Comparison of ENCODE assay signal across 11 mouse cellular contexts in genomic region chr10:81073464-81073863, GRCm38 (mm10). TPM values are rescaled to one million over a fixed set of nuclear protein-coding genes. Genes with fewer than 3 reads are reported as not detected.
DNase-seq lines count a peak whose midpoint lies in the region; ATAC-seq and TF ChIP-seq lines count a peak whose summit lies in the region.
"Had no signal": no experiment of that assay in that cellular context is flagged by ENCODE, and none has a peak within 500 bp of the region (broad histone marks: within the 10 kb centered on the region; RNA-seq: fewer than 3 reads in every experiment).

No protein-coding gene starts in this region.

- no peak for ATAC-seq in CD4-positive, CD25-positive, alpha-beta regulatory T cell, adult 4 months
- no peak for ATAC-seq in liver, embryonic 14.5 days (ENCODE audit: insufficient read depth)

- DNase-seq in CD4-positive, CD25-positive, alpha-beta regulatory T cell, adult 2 months (ENCODE audit: low read depth, low spot score) = peak; percentile 44
- DNase-seq in layer of hippocampus, adult 2 months (ENCODE audit: low spot score in 2 of 2) = no peak
- DNase-seq in layer of hippocampus, adult 18-20 months (ENCODE audit: low spot score in 2 of 2) = no peak
- peak; percentile 67 for DNase-seq in ES-CJ7 (ENCODE audit: low read depth, low spot score)
- no peak for DNase-seq in liver, embryonic 14.5 days (ENCODE audit: low read depth in 3 of 3, low spot score in 3 of 3)
- no peak for DNase-seq in kidney, adult 9 months
- no peak for DNase-seq in layer of hippocampus, postnatal 14 days (ENCODE audit: low spot score in 2 of 2)
- DNase-seq: adrenal gland, postnatal 10 days; gastrocnemius, postnatal 14 days had no signal

- no peak for TF ChIP-seq EP300 in liver, embryonic 14.5 days (IDR thresholded peaks at IDR 0.05; ENCODE audit: low read depth)

- no peaks in the 10 kb centered on the region; the same call in none of the 2 replicates for H3K36me3 ChIP-seq in liver, embryonic 14.5 days (replicated peaks; ENCODE audit: control insufficient read depth, insufficient read depth, low read depth)

- no peak overlapping the region for H3K4me3 ChIP-seq in layer of hippocampus, adult 2 months
- H3K4me3 ChIP-seq in liver, embryonic 14.5 days (ENCODE audit: insufficient read depth in 1 of 2, low read depth in 2 of 2, low read length in 2 of 2) = no peak overlapping the region

- peak; percentile 75 for TF ChIP-seq CTCF in layer of hippocampus, adult 2 months (conservative IDR thresholded peaks at IDR 0.05)
- peak; percentile 90 for TF ChIP-seq CTCF in liver, embryonic 14.5 days (IDR thresholded peaks at IDR 0.05; ENCODE audit: low read depth)

- no peaks in the 10 kb centered on the region for H3K27me3 ChIP-seq in liver, embryonic 14.5 days (ENCODE audit: control insufficient read depth, insufficient read depth, low read length)
- H3K27me3 ChIP-seq: megakaryocyte, embryonic 14.5 days had no signal

- H3K27ac ChIP-seq in layer of hippocampus, adult 2 months = no peak overlapping the region
- H3K27ac ChIP-seq in liver, embryonic 14.5 days = no peak overlapping the region

- no peaks in the 10 kb centered on the region for H3K9me3 ChIP-seq in liver, embryonic 14.5 days (ENCODE audit: control insufficient read depth, low read length)
- H3K9me3 ChIP-seq: megakaryocyte, embryonic 14.5 days had no signal

- no peak overlapping the region for H3K9ac ChIP-seq in liver, embryonic 14.5 days (replicated peaks)

- peaks cover 8 to 9% of the 10 kb centered on the region in 2 experiments; a peak in 3 of 4 replicates for H3K4me1 ChIP-seq in liver, embryonic 14.5 days (replicated peaks; ENCODE audit: control insufficient read depth in 2 of 2, insufficient read depth in 2 of 2, low read length in 1 of 2)

- 53% methylated on average over 7 of the region's 7 CpGs for WGBS in liver, embryonic 14.5 days (ENCODE audit: insufficient replicate concordance)

- no peak overlapping the region for H3K4me2 ChIP-seq in liver, embryonic 14.5 days (ENCODE audit: low read depth)

RNA-seq across cellular contexts. Expression of gene Thop1, which starts 3.6 kb away (rescaled TPM):
- polyA plus RNA-seq in CD4-positive, CD25-positive, alpha-beta regulatory T cell, adult 4 months (2017; shearing (Covaris generic)) = 1 to 10 TPM; 2.0 to 2.5 TPM
- 10 to 100 TPM; 52.0 to 52.6 TPM for total RNA-seq in layer of hippocampus, adult 2 months (2021)
- 10 to 100 TPM; 50.5 to 50.6 TPM for total RNA-seq in layer of hippocampus, adult 18-20 months (2021)
- 20.5 and 21.7 TPM in 2 replicates for polyA plus RNA-seq in liver, embryonic 14.5 days (2012; rRNA removed)
- polyA plus RNA-seq in liver, embryonic 14.5 days (2014; fragmentation: Nextera tagmentation; extraction: Ambion mirVana) = 15.0 and 17.7 TPM in 2 replicates
- total RNA-seq in layer of hippocampus, postnatal 14 days (2021) = 10 to 100 TPM; 52.6 TPM

RNA-seq across cellular contexts. Expression of gene Sgta, which starts 13.5 kb away (rescaled TPM):
- 100 to 1,000 TPM in 1 of 2 experiments, 10 to 100 TPM in 1; 78.9 to 148 TPM for polyA plus RNA-seq in CD4-positive, CD25-positive, alpha-beta regulatory T cell, adult 4 months (2017; shearing (Covaris generic))
- total RNA-seq in layer of hippocampus, adult 2 months (2021) = 100 to 1,000 TPM; 176 TPM
- total RNA-seq in layer of hippocampus, adult 18-20 months (2021) = 100 to 1,000 TPM; 180 to 183 TPM
- 38.4 and 43.6 TPM in 2 replicates for polyA plus RNA-seq in liver, embryonic 14.5 days (2012; rRNA removed)
- 43.8 and 48.0 TPM in 2 replicates for polyA plus RNA-seq in liver, embryonic 14.5 days (2014; fragmentation: Nextera tagmentation; extraction: Ambion mirVana)
- 100 to 1,000 TPM; 169 to 174 TPM for total RNA-seq in layer of hippocampus, postnatal 14 days (2021)

RNA-seq across cellular contexts. Expression of gene Creb3l3, which starts 25.2 kb away (rescaled TPM):
- polyA plus RNA-seq in CD4-positive, CD25-positive, alpha-beta regulatory T cell, adult 4 months (2017; shearing (Covaris generic)) = not detected
- total RNA-seq in layer of hippocampus, adult 2 months (2021) = under 1 TPM; 0.20 to 0.66 TPM
- total RNA-seq in layer of hippocampus, adult 18-20 months (2021) = under 1 TPM; 0.57 to 0.63 TPM
- 10.9 and 11.0 TPM in 2 replicates for polyA plus RNA-seq in liver, embryonic 14.5 days (2012; rRNA removed)
- polyA plus RNA-seq in liver, embryonic 14.5 days (2014; fragmentation: Nextera tagmentation; extraction: Ambion mirVana) = 16.8 and 20.1 TPM in 2 replicates
- total RNA-seq in layer of hippocampus, postnatal 14 days (2021) = under 1 TPM; 0.17 to 0.46 TPM

RNA-seq across cellular contexts. Expression of gene Map2k2, which starts 32.3 kb away (rescaled TPM):
- polyA plus RNA-seq in CD4-positive, CD25-positive, alpha-beta regulatory T cell, adult 4 months (2017; shearing (Covaris generic)) = 10 to 100 TPM; 21.5 to 28.1 TPM
- total RNA-seq in layer of hippocampus, adult 2 months (2021) = 100 to 1,000 TPM; 132 to 139 TPM
- total RNA-seq in layer of hippocampus, adult 18-20 months (2021) = 100 to 1,000 TPM; 130 to 136 TPM
- polyA plus RNA-seq in liver, embryonic 14.5 days (2012; rRNA removed) = 56.0 and 60.3 TPM in 2 replicates
- 90.0 and 98.9 TPM in 2 replicates for polyA plus RNA-seq in liver, embryonic 14.5 days (2014; fragmentation: Nextera tagmentation; extraction: Ambion mirVana)
- total RNA-seq in layer of hippocampus, postnatal 14 days (2021) = 100 to 1,000 TPM; 132 to 134 TPM

RNA-seq across cellular contexts. Expression of gene Slc39a3, which starts 36.2 kb away (rescaled TPM):
- polyA plus RNA-seq in CD4-positive, CD25-positive, alpha-beta regulatory T cell, adult 4 months (2017; shearing (Covaris generic)) = 1 to 10 TPM; 3.3 to 4.7 TPM
- 10 to 100 TPM; 60.8 to 66.1 TPM for total RNA-seq in layer of hippocampus, adult 2 months (2021)
- 10 to 100 TPM; 62.1 to 64.4 TPM for total RNA-seq in layer of hippocampus, adult 18-20 months (2021)
- 4.2 and 4.4 TPM in 2 replicates for polyA plus RNA-seq in liver, embryonic 14.5 days (2012; rRNA removed)
- polyA plus RNA-seq in liver, embryonic 14.5 days (2014; fragmentation: Nextera tagmentation; extraction: Ambion mirVana) = 2.7 and 3.2 TPM in 2 replicates
- total RNA-seq in layer of hippocampus, postnatal 14 days (2021) = 10 to 100 TPM; 63.9 to 70.2 TPM

Comparison
In these comparisons a context has a peak if more than half of its experiments do, and no peak if none do; other contexts are left out.
1. DNase-seq: peak in CD4-positive, CD25-positive, alpha-beta regulatory T cell, adult 2 months (single experiment) and ES-CJ7 (single experiment); none in layer of hippocampus, adult 2 months (0 of 2), layer of hippocampus, adult 18-20 months (0 of 2), liver, embryonic 14.5 days (0 of 3), kidney, adult 9 months (single experiment) and layer of hippocampus, postnatal 14 days (0 of 2).